15 mouse cellular contexts compared by ENCODE assay signal in the genomic region with DNA sequence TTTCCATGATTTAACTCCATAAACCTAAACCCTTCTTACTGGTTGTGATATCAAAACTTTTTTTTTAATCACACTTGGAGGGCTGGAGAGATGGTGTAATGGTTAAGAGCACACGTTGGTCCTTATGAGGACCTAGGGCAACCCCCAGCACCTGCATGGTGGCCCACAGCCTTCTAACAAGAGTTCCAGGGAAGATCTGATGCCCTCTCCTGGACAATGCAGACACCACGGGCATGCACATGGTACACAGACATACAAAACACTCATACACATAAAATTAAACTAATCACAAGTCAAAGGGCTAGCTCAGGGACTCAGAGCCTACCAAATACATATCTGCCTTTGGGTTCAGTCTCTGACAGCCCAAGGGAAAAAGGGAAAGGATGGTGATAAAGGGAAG. TPM values are rescaled to one million over a fixed set of nuclear protein-coding genes. Genes with fewer than 3 reads are reported as not detected.
DNase-seq lines count a peak whose midpoint lies in the region; ATAC-seq and TF ChIP-seq lines count a peak whose summit lies in the region.
"Had no signal": no experiment of that assay in that cellular context is flagged by ENCODE, and none has a peak within 500 bp of the region (broad histone marks: within the 10 kb centered on the region; RNA-seq: fewer than 3 reads in every experiment).

No protein-coding gene starts in this region.

- no peak for DNase-seq in heart, adult 2 months
- no peak for DNase-seq in liver, embryonic 14.5 days (ENCODE audit: low read depth in 3 of 3, low spot score in 3 of 3)
- DNase-seq in liver = no peak
- DNase-seq in brain, adult 2 months (ENCODE audit: low read depth, low spot score) = peak; percentile 29
- DNase-seq in cerebellum, postnatal 4 days (ENCODE audit: low spot score in 2 of 2) = no peak
- DNase-seq: cerebellum, adult 8-10 months; heart, adult 18-20 months; heart, postnatal 10 days; retina, postnatal 1 day; spleen, adult 18-20 months had no signal

- H3K79me2 ChIP-seq in heart, adult 2 months (replicated peaks; ENCODE audit: control insufficient read depth, insufficient read depth, low read length) = no peaks in the 10 kb centered on the region

- intact Hi-C loops in heart, adult 2 months (cut with DNase I) = loop anchor here (5.0 kb wide), 2 partner anchors 77 to 1317 kb away; no protein-coding TSS in a partner anchor

- H3K4me1 ChIP-seq in heart, adult 2 months (ENCODE audit: control insufficient read depth, insufficient read depth, low read length) = peaks cover 1% of the 10 kb centered on the region
- H3K4me1 ChIP-seq in heart, embryonic 11.5 days (ENCODE audit: control insufficient read depth, insufficient read depth, low read length) = peaks cover 7% of the 10 kb centered on the region
- H3K4me1 ChIP-seq in liver, embryonic 14.5 days (replicated peaks; ENCODE audit: control insufficient read depth in 2 of 2, insufficient read depth in 2 of 2, low read length in 1 of 2) = peaks cover 8 to 13% of the 10 kb centered on the region in 2 experiments
- peaks cover 58% of the 10 kb centered on the region for H3K4me1 ChIP-seq in E14TG2a.4 (replicated peaks; ENCODE audit: low read depth, low read length)

- ATAC-seq in heart, embryonic 11.5 days (replicated peaks; ENCODE audit: insufficient number of reproducible peaks, low FRiP score, low TSS enrichment) = no peak
- no peak for ATAC-seq in liver, embryonic 14.5 days (ENCODE audit: insufficient read depth)
- ATAC-seq: forebrain, embryonic 15.5 days; Patski had no signal

- no peaks in the 10 kb centered on the region for H3K36me3 ChIP-seq in heart, adult 2 months (ENCODE audit: control insufficient read depth, insufficient read depth, low read length)
- no peaks in the 10 kb centered on the region for H3K36me3 ChIP-seq in heart, embryonic 11.5 days (ENCODE audit: control insufficient read depth, insufficient read depth, low read length)
- no peaks in the 10 kb centered on the region for H3K36me3 ChIP-seq in liver, embryonic 14.5 days (replicated peaks; ENCODE audit: control insufficient read depth, insufficient read depth, low read depth)
- no peaks in the 10 kb centered on the region for H3K36me3 ChIP-seq in E14TG2a.4 (ENCODE audit: insufficient read depth, low read length)
- H3K36me3 ChIP-seq: forebrain, embryonic 15.5 days; hindbrain, embryonic 15.5 days had no signal

- TF ChIP-seq POLR2A in heart, adult 2 months (IDR thresholded peaks at IDR 0.05; ENCODE audit: insufficient read depth, low read depth, low read length) = no peak

- no peaks in the 10 kb centered on the region for H3K9me3 ChIP-seq in heart, embryonic 11.5 days (replicated peaks; ENCODE audit: control insufficient read depth, low read length)
- peaks cover 4% of the 10 kb centered on the region for H3K9me3 ChIP-seq in liver, embryonic 14.5 days (ENCODE audit: control insufficient read depth, low read length)
- H3K9me3 ChIP-seq in E14TG2a.4 (ENCODE audit: low read length) = peaks cover 4% of the 10 kb centered on the region
- H3K9me3 ChIP-seq: forebrain, embryonic 15.5 days; hindbrain, embryonic 15.5 days had no signal

- TF ChIP-seq EP300 in heart, adult 2 months (IDR thresholded peaks at IDR 0.05; ENCODE audit: insufficient read depth, low read depth, low read length) = no peak
- no peak for TF ChIP-seq EP300 in liver, embryonic 14.5 days (IDR thresholded peaks at IDR 0.05; ENCODE audit: low read depth)

- no peaks in the 10 kb centered on the region for H3K27me3 ChIP-seq in heart, adult 2 months (ENCODE audit: control insufficient read depth, insufficient read depth, low read length)
- H3K27me3 ChIP-seq in heart, embryonic 11.5 days (ENCODE audit: control insufficient read depth, insufficient read depth, low read length) = no peaks in the 10 kb centered on the region
- peaks cover 24% of the 10 kb centered on the region for H3K27me3 ChIP-seq in liver, embryonic 14.5 days (ENCODE audit: control insufficient read depth, insufficient read depth, low read length)
- H3K27me3 ChIP-seq in E14TG2a.4 (ENCODE audit: insufficient read depth, low read length) = peaks cover 69% of the 10 kb centered on the region
- H3K27me3 ChIP-seq: forebrain, embryonic 15.5 days; hindbrain, embryonic 15.5 days had no signal

- no peak overlapping the region for H3K9ac ChIP-seq in heart, adult 2 months (ENCODE audit: low read depth, low read length)
- H3K9ac ChIP-seq in heart, embryonic 11.5 days (ENCODE audit: low read depth, low read length) = no peak overlapping the region
- H3K9ac ChIP-seq in liver, embryonic 14.5 days (replicated peaks) = no peak overlapping the region
- H3K9ac ChIP-seq: forebrain, embryonic 15.5 days; hindbrain, embryonic 15.5 days had no signal

- TF ChIP-seq CTCF in heart, adult 2 months (IDR thresholded peaks at IDR 0.05) = peak; percentile 48
- peak; percentile 57 for TF ChIP-seq CTCF in liver, embryonic 14.5 days (IDR thresholded peaks at IDR 0.05; ENCODE audit: low read depth)
- TF ChIP-seq CTCF in E14TG2a.4 (conservative IDR thresholded peaks at IDR 0.05; ENCODE audit: low read length) = peak; percentile 23; the same call in 1 of the 2 replicates

- WGBS in heart, adult 2 months = 50% methylated on average over 2 of the region's 2 CpGs
- WGBS in heart, embryonic 11.5 days (ENCODE audit: insufficient replicate concordance) = 32% methylated on average over 2 of the region's 2 CpGs
- 31% methylated on average over 2 of the region's 2 CpGs for WGBS in liver, embryonic 14.5 days (ENCODE audit: insufficient replicate concordance)

- no peak overlapping the region for H3K4me2 ChIP-seq in heart, embryonic 11.5 days
- H3K4me2 ChIP-seq in liver, embryonic 14.5 days (ENCODE audit: low read depth) = no peak overlapping the region

- H3K27ac ChIP-seq in heart, adult 2 months = no peak overlapping the region
- no peak overlapping the region for H3K27ac ChIP-seq in heart, embryonic 11.5 days (ENCODE audit: low read depth, low read length)
- no peak overlapping the region for H3K27ac ChIP-seq in liver, embryonic 14.5 days
- H3K27ac ChIP-seq: forebrain, embryonic 15.5 days; hindbrain, embryonic 15.5 days had no signal

- H3K4me3 ChIP-seq in heart, adult 2 months = no peak overlapping the region
- no peak overlapping the region for H3K4me3 ChIP-seq in heart, embryonic 11.5 days (ENCODE audit: low read depth, low read length)
- no peak overlapping the region for H3K4me3 ChIP-seq in liver, embryonic 14.5 days (ENCODE audit: insufficient read depth in 1 of 2, low read depth in 2 of 2, low read length in 2 of 2)
- no peak overlapping the region for H3K4me3 ChIP-seq in E14TG2a.4 (replicated peaks; ENCODE audit: low read length)
- H3K4me3 ChIP-seq: forebrain, embryonic 15.5 days; hindbrain, embryonic 15.5 days had no signal

RNA-seq across cellular contexts. Expression of gene Dpf3, which starts 2.2 kb away (rescaled TPM):
- total RNA-seq in heart, adult 2 months (2021) = 10 to 100 TPM; 16.6 to 18.8 TPM
- polyA plus RNA-seq in heart, adult 2 months (2012; rRNA removed) = 9.1 and 9.7 TPM in 2 replicates
- 29.7 TPM in 2 replicates for polyA plus RNA-seq in heart, embryonic 11.5 days (2014; fragmentation: Nextera tagmentation; extraction: Ambion mirVana)
- 2.2 and 3.7 TPM in 2 replicates for polyA plus RNA-seq in liver, embryonic 14.5 days (2012; rRNA removed)
- polyA plus RNA-seq in liver, embryonic 14.5 days (2014; fragmentation: Nextera tagmentation; extraction: Ambion mirVana) = 4.1 and 4.8 TPM in 2 replicates

RNA-seq across cellular contexts. Expression of gene Dcaf4, which starts 30.5 kb away (rescaled TPM):
- 10 to 100 TPM; 11.9 to 13.6 TPM for total RNA-seq in heart, adult 2 months (2021)
- polyA plus RNA-seq in heart, adult 2 months (2012; rRNA removed) = 17.2 and 26.1 TPM in 2 replicates
- 23.8 and 24.1 TPM in 2 replicates for polyA plus RNA-seq in heart, embryonic 11.5 days (2014; fragmentation: Nextera tagmentation; extraction: Ambion mirVana)
- polyA plus RNA-seq in liver, embryonic 14.5 days (2012; rRNA removed) = 9.4 and 9.5 TPM in 2 replicates
- polyA plus RNA-seq in liver, embryonic 14.5 days (2014; fragmentation: Nextera tagmentation; extraction: Ambion mirVana) = 9.8 and 12.6 TPM in 2 replicates
